Mouse (Mus musculus) gastrocnemius, adult 18-20 months (tissue): ENCODE data around the gene Pigm. TPM values are rescaled to one million over a fixed set of nuclear protein-coding genes. Genes with fewer than 3 reads are reported as not detected.

Experiments
- DNase-seq: peaks from one replicate; pipeline ENCODE4 v3.0.0; 2021; ENCODE audit warnings: low spot score
- long read RNA-seq, 2 experiments: library from polyadenylated mRNA; stranded (forward); transcript quantifications; one replicate each; pipeline ENCODE4 v2.0.0; 2021
- total RNA-seq, 2 experiments: library from RNA; stranded (reverse); gene quantifications; 2 replicates each; pipeline ENCODE4 v1.2.3; 2021

The Pigm gene
- total RNA-seq, result 1 to 10 TPM; 3.0 to 3.3 TPM
- long read RNA-seq, experiment 1, full-length matches to known transcripts, result 7 of 7 reads
- long read RNA-seq, experiment 1, partial matches to known transcripts, result 0 of 7 reads
- long read RNA-seq, experiment 1, other reads (novel, unspliced or antisense), result 0 of 7 reads
- long read RNA-seq, experiment 2, full-length matches to known transcripts, result 3 of 3 reads
- long read RNA-seq, experiment 2, partial matches to known transcripts, result 0 of 3 reads
- long read RNA-seq, experiment 2, other reads (novel, unspliced or antisense), result 0 of 3 reads

DNA sequence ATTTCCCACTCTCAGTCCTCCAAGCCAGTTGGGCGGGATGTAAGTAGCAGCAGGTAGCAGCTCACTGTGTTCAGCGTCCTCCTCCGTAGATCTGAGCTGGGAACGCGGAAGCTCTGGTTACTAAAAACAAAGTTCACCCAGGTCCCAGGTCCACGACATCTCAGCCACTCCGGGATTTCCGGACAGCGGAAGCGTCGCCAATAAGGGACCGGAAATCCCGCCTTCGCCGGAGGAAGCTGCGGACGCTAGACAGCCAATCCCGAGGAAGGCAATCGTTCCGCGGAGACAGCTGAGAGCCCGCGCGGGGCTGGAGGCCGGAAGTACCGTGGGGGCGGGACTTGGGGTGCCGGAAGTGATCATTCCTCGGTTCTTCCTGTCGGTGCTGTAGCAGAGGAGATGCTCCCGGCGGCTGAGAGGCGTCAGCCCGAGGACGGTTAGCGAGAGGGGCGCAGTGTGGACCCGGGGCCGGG lies at the start of gene Pigm:
Gene Pigm (plus strand): TSS at position 349 of the 470 bp plus-strand sequence.
- peak; percentile 98 for DNase-seq

GRCm38 (mm10) chr1:172326684-172327083 lies 49.7 kb upstream of the Pigm start:
- no peak for DNase-seq

GRCm38 (mm10) chr1:172327206-172328001 lies 48.9 kb upstream of the Pigm start:
- DNase-seq, result no peak

DNA sequence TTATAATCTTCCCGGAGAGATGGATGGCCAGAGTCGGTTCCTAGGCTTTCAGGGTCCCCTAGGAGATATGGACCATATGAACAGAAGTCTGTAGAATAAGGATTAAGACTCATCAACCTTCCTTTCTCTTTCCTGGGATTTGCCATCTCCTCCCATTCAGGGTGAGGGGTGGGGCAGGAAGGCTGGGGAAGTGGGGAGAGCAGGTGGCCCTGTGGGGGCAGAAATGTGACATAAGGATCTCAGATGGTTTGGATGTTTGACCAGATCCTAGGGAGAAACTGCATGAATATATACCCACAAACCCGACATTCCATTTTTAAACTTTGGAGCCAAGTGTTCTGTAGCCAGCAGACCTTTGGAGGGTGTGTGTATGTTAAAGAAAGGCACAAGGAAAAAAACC lies 48.3 kb upstream of the Pigm start:
- no peak for DNase-seq

DNA sequence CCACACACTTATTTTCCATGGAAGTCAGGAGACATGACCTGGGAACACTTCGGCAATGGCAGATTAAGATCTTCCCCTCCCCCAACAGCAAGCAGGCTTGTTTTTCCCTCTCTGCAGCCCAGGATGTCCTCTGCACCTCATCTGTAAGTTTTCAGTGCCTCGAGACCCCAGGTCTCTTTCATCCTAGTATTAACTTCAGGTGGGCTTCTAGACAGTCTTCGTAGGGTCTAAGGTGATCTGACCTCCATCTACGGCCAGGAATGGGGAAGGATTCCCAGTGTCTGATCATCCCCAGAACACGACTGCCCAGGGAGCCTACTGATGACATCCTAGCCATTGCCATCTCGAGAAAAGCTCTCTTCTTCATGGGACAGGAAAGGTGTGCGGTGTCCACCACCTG lies 47.9 kb upstream of the Pigm start:
- no peak for DNase-seq

- no peak for DNase-seq
Observed at GRCm38 (mm10) chr1:172329131-172329530, 47.2 kb upstream of the Pigm start, which contains the start of gene Kcnj9. TSS of gene Kcnj9 (minus strand) at chr1:172329318.

DNA sequence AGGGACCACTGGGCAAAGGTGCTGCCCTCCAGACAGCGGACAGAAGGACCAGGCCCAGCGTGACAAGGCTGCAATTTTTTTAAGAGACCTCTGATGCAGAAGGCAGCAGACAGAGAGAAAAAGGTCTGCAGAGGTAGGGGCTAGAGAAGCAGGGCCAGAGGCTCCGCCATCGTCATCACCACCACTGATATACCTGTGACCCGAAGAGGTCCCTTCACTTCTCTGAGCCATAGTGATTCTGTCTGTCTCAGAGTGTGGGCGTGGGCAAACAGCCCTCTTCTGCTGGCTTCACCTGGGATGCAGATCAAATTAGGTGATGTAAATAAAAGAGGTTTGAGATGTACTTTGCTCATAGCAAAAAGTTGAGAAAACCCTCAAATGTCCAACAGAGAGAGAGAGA lies 46.7 kb upstream of the Pigm start:
- no peak for DNase-seq

DNA sequence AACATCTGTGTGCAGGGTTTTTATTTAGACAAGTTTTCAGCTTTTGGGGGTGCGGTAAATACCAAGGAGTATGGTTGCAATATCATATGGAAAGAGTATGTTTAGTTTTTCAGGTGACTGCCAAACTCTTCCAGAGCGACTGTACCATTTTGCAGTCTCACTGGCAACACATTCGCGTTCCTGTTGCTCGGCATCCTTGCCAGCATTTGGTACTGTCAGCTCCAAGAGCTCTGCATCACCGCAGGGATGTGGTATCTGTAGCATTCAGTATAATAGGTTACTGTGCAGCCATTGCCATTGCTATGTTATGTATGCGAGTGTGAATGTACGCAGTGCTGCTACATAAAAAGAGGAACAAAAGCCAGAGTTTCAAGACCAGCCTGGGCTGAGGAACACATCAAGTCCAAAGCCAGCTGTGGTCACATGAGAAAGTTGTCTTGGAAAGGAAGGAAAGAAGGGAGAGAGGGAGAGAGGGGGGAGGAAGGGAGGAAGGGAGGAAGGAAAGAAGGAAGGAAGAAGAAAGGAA lies 44.9 kb upstream of the Pigm start:
- no peak for DNase-seq

DNA sequence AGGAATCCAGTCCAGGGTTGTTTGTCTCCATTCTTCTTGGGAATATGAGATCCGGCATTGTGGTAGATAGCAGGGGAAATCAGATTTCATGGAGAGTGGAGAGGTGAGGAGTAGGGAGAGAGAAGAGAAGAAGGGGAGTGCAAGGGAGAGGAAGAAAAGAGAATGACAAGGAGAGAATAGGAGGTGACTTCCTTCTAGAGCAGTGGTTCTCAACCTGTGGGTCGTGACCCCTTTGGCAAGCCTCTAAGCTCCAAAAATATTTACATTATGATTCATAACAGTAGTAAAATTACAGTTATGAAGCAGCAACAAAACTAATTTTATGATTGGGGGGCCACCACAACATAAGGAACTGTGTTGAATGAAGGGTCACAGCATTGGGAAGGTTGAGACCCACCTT lies 43.4 kb upstream of the Pigm start:
- DNase-seq, result no peak

- DNase-seq, result no peak
Observed at GRCm38 (mm10) chr1:172333512-172333911, 42.8 kb upstream of the Pigm start.

GRCm38 (mm10) chr1:172335804-172336203 lies 40.5 kb upstream of the Pigm start:
- DNase-seq, result no peak

- no peak for DNase-seq
Observed at GRCm38 (mm10) chr1:172337411-172338185, 38.7 kb upstream of the Pigm start.

DNA sequence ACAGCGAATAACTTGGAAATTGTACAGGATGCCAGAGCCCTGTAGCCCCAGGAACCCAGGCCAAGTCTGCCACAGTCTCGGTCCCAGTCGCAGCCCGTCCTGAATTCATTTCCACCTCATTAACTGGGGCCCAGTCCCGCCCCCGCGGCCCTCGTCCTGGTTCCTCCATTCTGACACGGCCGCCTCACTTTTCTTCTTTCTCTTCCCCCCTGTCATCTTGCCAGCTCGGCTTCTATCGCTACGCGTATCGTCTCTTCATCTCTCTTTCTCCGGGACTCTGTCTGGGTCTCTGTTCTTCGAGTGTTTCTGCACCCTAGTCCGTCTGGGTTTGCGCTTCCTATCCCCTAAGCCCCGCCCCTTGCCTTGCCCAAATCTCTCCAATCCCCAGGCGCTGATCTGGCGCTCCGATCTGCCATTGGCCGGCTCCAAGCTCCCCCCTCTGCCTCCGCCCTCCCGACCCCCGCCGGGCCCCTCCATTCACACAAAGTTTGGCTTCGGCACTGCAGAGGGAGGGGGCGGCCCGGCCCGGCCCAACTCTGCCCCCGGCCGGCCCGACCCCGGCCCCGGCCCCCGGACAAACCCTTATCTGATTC lies 35.5 kb upstream of the Pigm start, which contains the start of gene Kcnj10:
Gene Kcnj10 (plus strand): TSS at position 482 of the 593 bp plus-strand sequence.
- DNase-seq, result peak; percentile 59

GRCm38 (mm10) chr1:172341386-172341785 lies 35.0 kb upstream of the Pigm start:
- no peak for DNase-seq

DNA sequence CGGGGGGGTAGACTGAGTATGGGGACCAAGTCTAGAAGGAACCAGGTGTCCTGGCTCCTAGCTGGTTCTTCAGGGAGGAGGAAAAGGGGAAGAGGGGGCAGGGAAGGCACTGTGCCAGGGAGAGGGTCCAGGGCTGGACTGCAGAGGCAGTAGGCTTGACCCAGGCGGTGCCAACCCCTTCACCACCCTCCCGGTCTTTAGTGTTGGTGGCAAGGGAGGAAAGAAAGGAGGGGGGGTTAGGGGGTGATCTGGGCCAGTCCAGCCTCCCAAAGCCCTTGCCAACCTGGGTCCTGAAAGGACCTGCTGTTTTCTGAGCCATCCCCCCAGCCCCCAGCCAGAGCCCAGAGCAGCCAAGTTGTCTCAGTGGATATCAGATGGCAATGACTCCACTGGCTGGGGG lies 33.6 kb upstream of the Pigm start:
- no peak for DNase-seq

DNA sequence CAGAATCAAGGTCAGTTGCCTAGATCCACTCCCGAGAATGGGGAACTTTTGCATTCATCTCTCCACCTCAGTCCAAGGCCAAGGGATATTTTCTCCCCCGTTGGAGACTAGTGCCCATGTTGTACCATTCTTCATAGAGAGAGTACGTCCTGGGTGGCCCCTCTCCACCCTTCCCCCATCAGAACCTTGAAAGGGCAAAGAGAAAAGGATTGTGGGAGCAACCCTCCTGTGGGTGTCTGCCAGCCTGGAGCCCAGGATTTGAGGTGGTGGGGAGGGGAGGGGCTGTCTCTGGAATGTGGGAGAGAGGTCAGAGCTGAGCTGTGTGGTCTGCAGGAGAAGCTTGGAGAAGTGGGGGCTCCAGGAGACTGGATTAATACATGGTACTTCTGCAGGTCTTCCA lies 32.4 kb upstream of the Pigm start:
- no peak for DNase-seq

DNA sequence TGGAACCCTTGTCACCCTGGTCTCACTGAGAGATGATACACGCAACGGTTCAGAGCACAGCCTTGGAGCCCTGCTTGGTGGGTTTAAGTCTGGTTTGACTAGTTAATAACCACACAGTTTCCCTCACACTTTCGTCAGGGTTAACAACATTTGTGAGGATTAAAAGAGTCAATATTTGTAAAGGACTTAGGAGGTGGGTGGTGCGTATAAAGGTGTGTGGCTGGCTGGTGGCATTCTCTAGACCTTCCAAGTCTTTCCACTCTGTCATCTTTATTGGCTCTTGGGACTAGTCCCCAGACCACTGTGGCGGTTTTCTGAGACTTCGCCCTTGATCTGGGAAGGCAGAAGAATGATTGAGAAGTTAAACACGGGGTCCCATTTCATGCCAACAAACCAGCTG lies 31.5 kb upstream of the Pigm start:
- DNase-seq, result no peak

DNA sequence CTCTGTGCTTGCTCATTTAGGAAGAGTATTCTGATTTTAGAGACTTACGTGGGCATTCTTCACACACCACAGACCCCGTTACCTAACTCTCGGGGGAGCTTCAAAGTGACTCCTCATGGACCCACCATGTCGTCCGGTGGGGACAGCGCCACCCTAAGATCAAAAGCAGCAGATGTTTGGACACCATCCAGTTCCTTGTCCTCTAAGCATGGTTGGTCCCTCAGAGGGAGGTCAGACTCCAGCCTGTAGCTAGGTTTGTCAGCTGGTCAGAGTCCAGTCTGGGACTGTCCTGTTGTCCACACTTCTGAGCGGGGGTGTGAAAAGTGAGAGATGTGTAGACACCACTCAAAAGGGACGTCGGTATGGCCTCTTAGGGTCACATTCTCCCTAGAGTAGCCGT lies 29.6 kb upstream of the Pigm start:
- no peak for DNase-seq

GRCm38 (mm10) chr1:172347382-172347781 lies 29.0 kb upstream of the Pigm start:
- DNase-seq, result no peak

- DNase-seq, result no peak
Observed at GRCm38 (mm10) chr1:172349504-172349903, 26.8 kb upstream of the Pigm start.
